Mouse (Mus musculus): Measurements from ENCODE around the gene Opa3. TPM values are rescaled to one million over a fixed set of nuclear protein-coding genes. Genes with fewer than 3 reads are reported as not detected.
A peak's percentile ranks its signal among the peaks of the same experiment; 100 is the strongest.

Gene Opa3
- total and polyA plus RNA-seq, 3 experiments = 9.4 to 21.2 (median 11.9) TPM

- no peaks in the 10 kb centered on the region for H3K79me2 ChIP-seq (replicated peaks; ENCODE audit: control insufficient read depth, extremely low read depth, insufficient read depth, poor library complexity, severe bottlenecking)
- H3K9ac ChIP-seq (ENCODE audit: insufficient read depth, low read depth) = no peak overlapping the region
- no peak overlapping the region for H3K4me2 ChIP-seq (ENCODE audit: insufficient read depth, low read depth, poor library complexity, severe bottlenecking)
- no peak overlapping the region for H3K4me3 ChIP-seq (replicated peaks in 1 of 3; ENCODE audit: low read depth in 2 of 3, low read length in 2 of 3, poor library complexity in 1 of 3)
- in situ Hi-C loops (cut with MboI; ENCODE audit: low pct_ligation_motif_present, low pct_unique_long_range_greater_than_20kb, low sequenced_read_pairs) = no loop called here
- no peaks in the 10 kb centered on the region for H3K9me3 ChIP-seq (replicated peaks; ENCODE audit: low read length)
- H3K4me1 ChIP-seq (ENCODE audit: control insufficient read depth in 1 of 2, insufficient read depth in 2 of 2) = peaks cover 14 to 29% of the 10 kb centered on the region in 2 experiments
- H3K27me3 ChIP-seq (replicated peaks) = no peaks in the 10 kb centered on the region
- H3K36me3 ChIP-seq (replicated peaks in 1 of 2; ENCODE audit: control insufficient read depth in 1 of 2, insufficient read depth in 1 of 2, low read length in 1 of 2) = peaks cover 13 to 58% of the 10 kb centered on the region in 2 experiments
- DNase-seq (ENCODE audit: extremely low read depth) = no peak
- TF ChIP-seq EP300 (IDR thresholded peaks at IDR 0.05; ENCODE audit: low read length) (no peak), CHD2 (IDR thresholded peaks at IDR 0.05; ENCODE audit: low read length) (no peak), MEF2A (IDR thresholded peaks at IDR 0.05; ENCODE audit: borderline replicate concordance, low read depth, low read length) (no peak), ZC3H11A (IDR thresholded peaks at IDR 0.05; ENCODE audit: low read depth, low read length) (no peak), GABPA (IDR thresholded peaks at IDR 0.05; ENCODE audit: insufficient replicate concordance, low read depth, low read length) (no peak), ZNF384 (IDR thresholded peaks at IDR 0.05; ENCODE audit: low read depth, low read length) (no peak), USF2 (conservative IDR thresholded peaks at IDR 0.05; ENCODE audit: low read depth, low read length) (no peak), MYC (IDR thresholded peaks at IDR 0.05; ENCODE audit: low read depth, low read length) (no peak), TBP (conservative IDR thresholded peaks at IDR 0.05; ENCODE audit: low read depth, low read length) (no peak), CTCF (conservative IDR thresholded peaks at IDR 0.05 in 1 of 2, IDR thresholded peaks at IDR 0.05 in 1 of 2; ENCODE audit: low read depth in 2 of 2, low read length in 2 of 2) (no peak), PAX5 (IDR thresholded peaks at IDR 0.05; ENCODE audit: low read length) (no peak), IRF4 (IDR thresholded peaks at IDR 0.05; ENCODE audit: low read depth, low read length) (no peak), ELF1 (IDR thresholded peaks at IDR 0.05; ENCODE audit: low read depth, low read length) (no peak), POLR2A (IDR thresholded peaks at IDR 0.05; ENCODE audit: low read depth, low read length) (no peak), CHD1 (IDR thresholded peaks at IDR 0.05; ENCODE audit: low read depth, low read length) (no peak)
- H3K27ac ChIP-seq (ENCODE audit: insufficient read depth, low read depth) = no peak overlapping the region
- dilution Hi-C loops (cut with MboI; ENCODE audit: extremely low pct_ligation_motif_present, extremely low pct_unique_long_range_greater_than_20kb, low sequenced_read_pairs) = no loop called here
Observed at GRCm38 (mm10) chr7:19246855-19247254, 18.7 kb downstream of the Opa3 start.

GRCm38 (mm10) chr7:19247511-19247910 lies 19.4 kb downstream of the Opa3 start:
- TF ChIP-seq JUN (IDR thresholded peaks at IDR 0.05; ENCODE audit: insufficient read depth, low read depth, low read length) (no peak), ETS1 (conservative IDR thresholded peaks at IDR 0.05; ENCODE audit: low read depth, low read length) (no peak), NELFE (IDR thresholded peaks at IDR 0.05; ENCODE audit: low read depth, low read length) (no peak), ZNF384 (IDR thresholded peaks at IDR 0.05; ENCODE audit: low read depth, low read length) (no peak), MYC (IDR thresholded peaks at IDR 0.05; ENCODE audit: low read depth, low read length) (no peak), RCOR1 (conservative IDR thresholded peaks at IDR 0.05; ENCODE audit: low read depth, low read length) (no peak), ZKSCAN1 (IDR thresholded peaks at IDR 0.05; ENCODE audit: borderline replicate concordance, low read depth, low read length) (no peak), ELF1 (IDR thresholded peaks at IDR 0.05; ENCODE audit: low read depth, low read length) (no peak), RAD21 (IDR thresholded peaks at IDR 0.05; ENCODE audit: low read depth, low read length) (no peak), PAX5 (IDR thresholded peaks at IDR 0.05; ENCODE audit: low read length) (no peak), BHLHE40 (IDR thresholded peaks at IDR 0.05; ENCODE audit: low read depth, low read length) (no peak), MAX (IDR thresholded peaks at IDR 0.05; ENCODE audit: low read length) (no peak), MEF2A (IDR thresholded peaks at IDR 0.05; ENCODE audit: borderline replicate concordance, low read depth, low read length) (no peak), JUND (conservative IDR thresholded peaks at IDR 0.05; ENCODE audit: low read depth, low read length) (no peak), TCF12 (IDR thresholded peaks at IDR 0.05; ENCODE audit: low read depth, low read length) (no peak)
- DNase-seq (ENCODE audit: extremely low read depth) = no peak
- in situ Hi-C loops (cut with MboI; ENCODE audit: low pct_ligation_motif_present, low pct_unique_long_range_greater_than_20kb, low sequenced_read_pairs) (no loop called here), dilution Hi-C loops (cut with MboI; ENCODE audit: extremely low pct_ligation_motif_present, extremely low pct_unique_long_range_greater_than_20kb, low sequenced_read_pairs) (no loop called here)
- Histone ChIP-seq H3K79me2 (replicated peaks; ENCODE audit: control insufficient read depth, extremely low read depth, insufficient read depth, poor library complexity, severe bottlenecking) (no peaks in the 10 kb centered on the region), H3K27me3 (replicated peaks) (no peaks in the 10 kb centered on the region), H3K4me3 (replicated peaks in 1 of 3; ENCODE audit: low read depth in 2 of 3, low read length in 2 of 3, poor library complexity in 1 of 3) (no peak overlapping the region), H3K4me1 (ENCODE audit: control insufficient read depth in 1 of 2, insufficient read depth in 2 of 2) (peaks cover 14 to 29% of the 10 kb centered on the region in 2 experiments), H3K4me2 (ENCODE audit: insufficient read depth, low read depth, poor library complexity, severe bottlenecking) (no peak overlapping the region), H3K36me3 (replicated peaks in 1 of 2; ENCODE audit: control insufficient read depth in 1 of 2, insufficient read depth in 1 of 2, low read length in 1 of 2) (peaks cover 13 to 59% of the 10 kb centered on the region in 2 experiments), H3K27ac (ENCODE audit: insufficient read depth, low read depth) (peak overlapping the region; percentile 21), H3K9ac (ENCODE audit: insufficient read depth, low read depth) (no peak overlapping the region), H3K9me3 (replicated peaks; ENCODE audit: low read length) (no peaks in the 10 kb centered on the region)
